Mouse (Mus musculus): Measurements from ENCODE around the gene Timp1.

DNA sequence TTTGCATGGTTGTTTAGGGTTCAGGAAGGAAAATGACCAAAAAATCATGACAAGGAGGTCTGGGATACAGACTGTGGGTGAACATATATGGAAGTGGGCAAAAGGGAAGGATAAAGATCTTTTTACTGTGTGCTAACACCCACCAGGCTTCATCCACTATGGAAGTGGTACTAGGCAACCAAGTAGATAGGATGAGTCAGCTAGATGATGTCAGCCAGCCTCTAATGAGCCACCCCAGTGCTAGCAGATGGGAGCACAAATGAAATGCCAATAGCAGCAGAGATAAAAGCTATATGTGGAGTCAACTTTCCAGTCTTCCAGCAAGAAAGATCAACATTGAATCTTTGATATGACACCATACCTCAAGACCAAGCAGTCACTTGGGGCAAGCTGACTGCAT is 45.1 kb downstream of the Timp1 start:
- TF ChIP-seq POLR2A (IDR thresholded peaks at IDR 0.05; ENCODE audit: borderline replicate concordance, extremely low read depth, low read depth, low read length) (no peak), CTCF (IDR thresholded peaks at IDR 0.05; ENCODE audit: insufficient read depth, low read length) (no peak)

All from lung, adult 2 months (tissue).